Mouse (Mus musculus): Measurements from ENCODE around the gene Traip. TPM values are rescaled to one million over a fixed set of nuclear protein-coding genes. Genes with fewer than 3 reads are reported as not detected.

Gene Traip
- 10 to 100 TPM in 1 of 2 experiments, 1 to 10 TPM in 1; 9.5 to 14.9 TPM for total RNA-seq (2021)

GRCm38 (mm10) chr9:107949922-107950235, at the start of gene Traip:
Gene Traip (plus strand): TSS chr9:107950136.
- intact Hi-C loops (cut with DNase I): no loop called here
- DNase-seq (ENCODE audit: low spot score in 2 of 2): no peak

GRCm38 (mm10) chr9:107900840-107901626, 48.9 kb upstream of the Traip start:
- peak; percentile 81 to 87 for DNase-seq (ENCODE audit: low spot score in 2 of 2)
- intact Hi-C loops (cut with DNase I): loop anchor here (1.0 to 5.0 kb wide), 3 partner anchors 61 to 151 kb away; partner anchors contain the start of genes Amigo3 and Inka1

GRCm38 (mm10) chr9:107901627-107901914, 48.4 kb upstream of the Traip start:
- intact Hi-C loops (cut with DNase I): loop anchor here (1.0 to 5.0 kb wide), 3 partner anchors 61 to 151 kb away; partner anchors contain the start of genes Amigo3 and Inka1
- DNase-seq (ENCODE audit: low spot score in 2 of 2): no peak

DNA sequence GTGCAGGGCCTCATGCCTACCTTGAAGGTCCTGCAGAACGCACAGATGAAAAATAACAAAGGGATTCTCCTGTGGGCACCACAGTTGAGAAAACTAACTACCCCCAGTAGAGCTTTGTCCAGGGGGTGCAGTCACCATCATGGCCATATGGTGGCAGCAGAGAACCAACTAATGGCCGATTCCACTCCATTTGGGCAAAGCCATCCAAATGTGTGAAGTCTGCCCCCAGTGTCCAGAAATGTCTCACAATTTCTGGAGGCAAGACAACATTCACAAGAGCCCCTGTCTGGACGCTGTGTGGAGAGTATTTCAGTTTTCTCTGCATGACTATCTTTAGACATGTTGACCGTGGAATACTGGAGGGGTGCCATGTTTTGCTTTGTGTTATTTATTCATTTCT, 45.2 kb upstream of the Traip start:
- DNase-seq (ENCODE audit: low spot score in 2 of 2): peak; percentile 85 to 93
- intact Hi-C loops (cut with DNase I): loop anchor here (1.0 to 5.0 kb wide), 4 partner anchors 59 to 164 kb away; partner anchors contain the start of genes Amigo3 and Inka1

- DNase-seq (ENCODE audit: low spot score in 2 of 2): peak in 1 of 2 experiments; percentile 22
- intact Hi-C loops (cut with DNase I): no loop called here
Observed at GRCm38 (mm10) chr9:107906252-107906966, 43.5 kb upstream of the Traip start, which contains the start of gene Mst1r. Gene Mst1r (plus strand): TSS chr9:107906873.

GRCm38 (mm10) chr9:107906967-107907800, 42.8 kb upstream of the Traip start:
- no peak for DNase-seq (ENCODE audit: low spot score in 2 of 2)
- intact Hi-C loops (cut with DNase I): no loop called here

GRCm38 (mm10) chr9:107907801-107908120, 42.2 kb upstream of the Traip start:
- DNase-seq (ENCODE audit: low spot score in 2 of 2): no peak
- intact Hi-C loops (cut with DNase I): no loop called here

DNA sequence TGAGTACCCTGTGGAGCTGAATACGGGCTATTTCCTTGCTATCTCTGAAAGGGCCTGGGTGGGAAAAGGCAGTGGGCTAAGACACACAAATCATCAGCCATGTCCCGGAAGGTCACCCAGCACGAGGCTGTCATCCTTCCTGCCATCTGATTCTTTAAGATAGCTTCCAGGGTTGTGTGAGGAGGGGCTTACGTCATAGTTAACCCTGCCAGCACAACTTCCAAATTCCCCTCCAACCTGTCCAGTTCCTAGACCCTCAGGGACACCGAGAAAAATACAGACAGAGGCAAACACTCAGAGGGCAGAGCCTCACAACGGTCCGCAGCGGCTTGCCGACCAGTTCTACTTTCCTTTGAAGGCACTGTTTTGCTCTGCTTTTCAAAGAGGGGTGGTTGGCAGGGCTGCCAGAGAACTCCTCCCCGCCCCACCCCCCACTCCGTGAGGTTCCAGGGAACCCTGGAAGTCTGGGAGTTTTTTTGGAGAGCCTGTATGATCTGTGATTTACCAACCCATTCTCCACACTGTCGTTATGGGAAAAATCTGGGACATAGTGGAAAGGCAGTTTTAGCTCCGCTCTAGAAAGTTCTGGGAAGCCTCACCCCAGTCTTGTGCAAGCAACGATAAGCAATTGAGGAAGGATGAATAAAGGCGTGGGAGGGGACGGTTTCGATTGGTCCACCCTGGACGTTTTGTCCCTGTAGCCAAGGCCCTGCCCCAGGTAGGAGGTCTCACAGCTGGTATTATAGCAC, 41.4 kb upstream of the Traip start:
- intact Hi-C loops (cut with DNase I): no loop called here
- DNase-seq (ENCODE audit: low spot score in 2 of 2): no peak

- no peak for DNase-seq (ENCODE audit: low spot score in 2 of 2)
- intact Hi-C loops (cut with DNase I): no loop called here
Observed at GRCm38 (mm10) chr9:107910025-107910769, 39.7 kb upstream of the Traip start.

DNA sequence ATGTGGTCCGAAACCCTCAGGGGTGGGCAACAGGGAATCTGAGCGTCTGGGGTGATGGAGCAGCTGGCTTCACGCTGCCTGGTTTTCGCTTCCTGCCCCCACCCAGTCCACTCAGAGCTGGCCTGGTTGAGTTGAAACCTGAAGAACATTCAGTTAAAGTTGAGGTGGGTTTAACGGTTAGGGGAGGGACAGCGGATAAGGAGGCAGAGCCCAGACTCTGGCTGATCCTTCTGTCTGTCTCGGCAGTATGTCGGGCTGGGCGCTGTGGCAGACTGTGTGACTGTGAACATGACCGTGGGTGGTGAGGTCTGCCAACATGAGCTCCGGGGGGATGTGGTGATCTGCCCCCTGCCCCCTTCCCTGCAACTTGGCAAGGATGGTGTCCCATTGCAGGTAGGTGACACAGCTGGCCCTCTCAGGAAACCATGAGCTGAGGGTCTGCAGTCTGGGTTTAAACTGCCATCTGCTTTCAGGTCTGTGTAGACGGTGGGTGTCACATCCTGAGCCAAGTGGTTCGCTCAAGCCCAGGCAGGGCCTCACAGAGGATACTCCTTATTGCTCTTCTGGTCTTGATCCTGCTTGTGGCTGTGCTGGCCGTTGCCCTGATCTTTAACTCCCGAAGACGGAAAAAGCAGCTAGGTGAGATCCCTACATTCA, 35.0 kb upstream of the Traip start:
- intact Hi-C loops (cut with DNase I): no loop called here
- no peak for DNase-seq (ENCODE audit: low spot score in 2 of 2)

DNA sequence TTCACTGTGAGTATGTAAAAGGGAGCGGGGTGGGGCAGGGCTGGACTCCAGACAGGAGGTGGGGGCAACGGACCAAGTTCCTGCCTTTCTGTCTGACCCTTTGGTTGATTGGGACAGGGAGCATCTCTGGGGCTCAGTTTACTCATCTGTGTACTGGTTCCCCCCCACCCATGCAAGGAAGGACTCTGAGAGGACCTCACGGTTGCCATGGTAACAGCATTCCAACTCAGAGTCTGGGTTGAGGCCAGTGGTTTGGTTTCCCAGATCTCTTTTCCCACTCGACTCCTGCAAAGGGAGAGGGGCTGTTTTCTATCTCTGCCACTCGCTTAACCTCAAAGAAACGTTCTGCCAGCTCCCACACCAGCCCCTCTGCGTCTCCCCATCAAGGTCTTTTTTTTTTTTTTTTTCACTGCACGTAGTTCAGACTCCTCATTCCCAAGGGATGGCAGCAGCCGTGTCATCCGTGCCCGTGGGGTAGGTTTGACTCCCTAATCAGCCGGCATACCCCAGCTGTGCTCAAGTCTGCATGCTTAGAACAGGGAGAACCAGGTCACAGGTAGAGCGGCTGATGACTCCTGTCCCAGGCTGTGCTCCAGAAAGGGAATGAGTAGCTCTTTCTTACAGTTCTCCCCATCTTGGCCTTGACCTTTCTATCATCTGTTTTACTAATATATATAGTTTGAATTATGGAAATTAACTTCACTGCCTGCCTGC, 31.9 kb upstream of the Traip start:
- DNase-seq (ENCODE audit: low spot score in 2 of 2): peak; percentile 54 to 72
- intact Hi-C loops (cut with DNase I): no loop called here

DNA sequence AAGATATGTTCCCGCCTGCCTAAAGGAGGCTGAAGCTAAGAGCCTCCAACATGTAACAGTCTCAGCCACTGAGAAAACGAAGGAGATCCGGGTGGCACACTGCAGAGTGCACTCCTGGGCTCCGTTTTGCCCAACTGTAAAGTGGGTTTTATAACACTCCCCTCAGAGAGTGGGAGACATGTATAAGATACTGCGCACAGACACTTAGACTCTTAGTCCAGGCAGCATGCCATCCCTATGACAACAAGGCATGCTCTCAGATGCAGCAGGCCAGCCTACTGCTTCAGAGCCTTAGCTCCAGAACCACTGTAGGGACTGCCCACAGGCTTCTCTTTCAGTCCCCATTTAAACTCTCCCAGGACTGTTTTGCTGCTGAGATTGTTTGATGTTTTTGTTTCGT, 31.1 kb upstream of the Traip start:
- intact Hi-C loops (cut with DNase I): no loop called here
- DNase-seq (ENCODE audit: low spot score in 2 of 2): peak in 1 of 2 experiments; percentile 69

- intact Hi-C loops (cut with DNase I): no loop called here
- DNase-seq (ENCODE audit: low spot score in 2 of 2): no peak
Observed at GRCm38 (mm10) chr9:107919441-107919840, 30.5 kb upstream of the Traip start.

DNA sequence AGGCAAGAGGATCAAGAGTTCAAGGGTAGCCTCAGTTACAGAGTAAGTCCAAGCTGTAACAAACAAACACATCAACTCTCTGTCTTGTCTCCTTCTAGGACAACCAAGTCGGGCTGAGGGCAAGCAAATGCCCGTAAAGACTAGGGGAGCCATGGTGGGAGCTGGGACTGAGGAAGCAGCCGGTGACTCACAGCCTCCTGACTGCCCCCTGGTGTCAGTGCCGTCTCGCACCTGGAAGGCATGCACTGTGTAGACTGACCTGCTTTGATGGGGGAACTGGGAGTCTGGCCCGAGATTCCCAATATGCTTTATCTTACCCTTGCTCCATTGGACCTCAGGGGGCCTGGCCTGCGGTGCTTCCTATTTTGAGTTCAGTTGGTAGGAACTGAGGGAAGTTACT, 26.9 kb upstream of the Traip start:
- intact Hi-C loops (cut with DNase I): no loop called here

GRCm38 (mm10) chr9:107923956-107924355, 26.0 kb upstream of the Traip start:
- intact Hi-C loops (cut with DNase I): no loop called here
- no peak for DNase-seq (ENCODE audit: low spot score in 2 of 2)

More for the DNA sequence above, 26.9 kb upstream of the Traip start:
- no peak for DNase-seq (ENCODE audit: low spot score in 2 of 2)

DNA sequence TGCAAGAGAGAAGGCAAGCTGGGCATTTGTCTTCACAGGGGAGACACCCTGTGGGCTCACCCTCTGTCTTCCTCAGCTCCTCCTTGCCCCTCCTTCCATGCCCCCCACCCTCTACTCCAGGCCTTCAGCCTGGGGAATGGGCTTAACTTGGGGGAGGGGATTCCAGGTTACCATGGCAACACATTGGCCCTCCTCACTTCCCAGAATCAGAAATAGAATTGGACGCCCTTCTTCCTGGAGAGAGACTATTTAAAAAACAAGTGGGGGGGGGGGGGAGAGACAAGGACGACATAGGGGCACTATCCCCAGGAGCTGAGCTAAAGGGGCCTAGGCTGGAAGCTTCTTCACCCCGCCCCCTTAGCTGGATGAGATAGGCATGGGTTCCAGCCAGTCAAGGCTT, 24.7 kb upstream of the Traip start:
- intact Hi-C loops (cut with DNase I): no loop called here
- DNase-seq (ENCODE audit: low spot score in 2 of 2): no peak

DNA sequence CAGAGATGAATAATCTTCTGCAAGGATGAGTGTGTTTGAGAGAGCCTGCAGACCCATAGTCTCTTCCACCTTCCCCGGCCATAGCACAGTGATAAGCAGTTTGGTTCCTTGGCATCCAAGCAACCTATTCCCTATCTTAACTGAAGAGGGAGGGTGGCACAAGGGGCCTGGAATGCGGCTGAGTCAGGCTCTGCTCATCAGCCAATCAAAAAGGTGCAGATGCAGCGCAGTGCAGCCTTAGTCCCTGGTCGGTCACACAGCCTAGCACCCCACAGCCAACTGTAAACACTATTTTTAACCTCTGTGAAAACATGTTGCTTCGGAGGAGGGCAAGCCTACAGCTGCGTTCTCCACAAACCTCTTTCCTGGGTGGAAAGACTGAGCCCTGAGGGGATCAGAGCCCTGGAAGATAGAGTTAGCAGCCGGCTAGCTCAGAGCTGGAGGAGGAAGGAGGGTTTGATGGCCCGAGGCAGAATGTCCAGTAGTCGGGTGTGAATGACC, 23.0 kb upstream of the Traip start:
- intact Hi-C loops (cut with DNase I): no loop called here
- DNase-seq (ENCODE audit: low spot score in 2 of 2): peak in 1 of 2 experiments; percentile 43

GRCm38 (mm10) chr9:107927749-107928148, 22.2 kb upstream of the Traip start:
- intact Hi-C loops (cut with DNase I): no loop called here
- peak in 1 of 2 experiments; percentile 40 for DNase-seq (ENCODE audit: low spot score in 2 of 2)

Data from left cerebral cortex, postnatal 25 days (tissue).